Mouse (Mus musculus) embryonic facial prominence, embryonic 15.5 days (tissue): ENCODE measurements around the gene Cyb561d2. TPM values are rescaled to one million over a fixed set of nuclear protein-coding genes. Genes with fewer than 3 reads are reported as not detected.

Experiments
- ATAC-seq: fragments of 200-750 bp; cut with Nextera tagmentation; 2 replicates; pipeline ENCODE4 v1.8.0; 2017; ENCODE audit warnings: low read depth, moderate TSS enrichment; ENCODE audit not compliant: insufficient number of reproducible peaks, low FRiP score, low TSS enrichment
- H3K27ac ChIP-seq: fragments of 300-500 bp; sonication (generic); replicated peaks from 2 replicates; pipeline ENCODE4 v1.5.1; 2015; ENCODE audit warnings: mild to moderate bottlenecking, inconsistent platforms
- H3K27me3 ChIP-seq: fragments of 300-500 bp; sonication (generic); 2 replicates; pipeline ENCODE4 v1.6.1; 2015; ENCODE audit warnings: inconsistent platforms
- H3K36me3 ChIP-seq: fragments of 300-500 bp; sonication (generic); 2 replicates; pipeline ENCODE4 v1.6.1; 2015; ENCODE audit warnings: mild to moderate bottlenecking, inconsistent platforms
- H3K4me1 ChIP-seq: fragments of 300-500 bp; sonication (generic); 2 replicates; pipeline ENCODE4 v1.6.1; 2015; ENCODE audit warnings: inconsistent platforms
- H3K4me2 ChIP-seq: fragments of 300-500 bp; sonication (generic); replicated peaks from 2 replicates; pipeline ENCODE4 v1.6.1; 2015; ENCODE audit warnings: mild to moderate bottlenecking, inconsistent platforms
- H3K4me3 ChIP-seq: fragments of 300-500 bp; sonication (generic); replicated peaks from 2 replicates; pipeline ENCODE4 v1.5.1; 2015; ENCODE audit warnings: mild to moderate bottlenecking, inconsistent platforms
- H3K9ac ChIP-seq: fragments of 300-500 bp; sonication (generic); 2 replicates; pipeline ENCODE4 v1.6.1; 2015; ENCODE audit warnings: inconsistent platforms
- H3K9me3 ChIP-seq: fragments of 300-500 bp; sonication (generic); replicated peaks from 2 replicates; pipeline ENCODE4 v1.6.1; 2016; ENCODE audit warnings: inconsistent platforms
- WGBS: fragments of 180-500 bp; shearing (Covaris S2); methylation state at CpG from one replicate; pipeline ENCODE4 v1.1.7; 2015; 5-methylcytosine and 5-hydroxymethylcytosine counted together
- polyA plus RNA-seq: library from polyadenylated mRNA; unstranded; fragments of >200 nt; fragmentation: Nextera tagmentation; extraction: Ambion mirVana; gene quantifications from 2 replicates; pipeline ENCODE4 v1.2.1, GENCODE M21; 2015

The Cyb561d2 gene
- polyA plus RNA-seq, 1 experiment from 2014 or later = 26.4 TPM

DNA sequence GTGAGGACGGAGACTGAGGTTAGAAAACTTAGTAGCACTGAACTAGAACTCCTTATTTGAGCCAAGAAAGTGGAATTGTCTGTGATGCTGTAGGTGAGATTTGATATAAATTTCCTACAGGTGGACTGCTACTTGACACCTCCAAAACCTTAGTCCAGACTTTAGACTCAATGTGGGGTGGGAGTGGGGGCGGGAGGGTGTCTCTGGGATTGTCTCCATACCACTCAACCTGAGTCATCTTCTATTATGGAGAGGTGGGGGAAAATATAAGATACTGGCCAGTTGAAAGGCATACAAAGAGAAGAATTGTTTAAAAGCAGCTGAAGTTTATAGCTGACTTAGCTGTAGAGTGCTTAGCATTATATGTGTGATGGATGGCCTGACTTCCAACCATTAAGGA lies 13.7 kb upstream of the Cyb561d2 start:
- Histone ChIP-seq H3K4me2 (peak overlapping the region; percentile 92), H3K4me3 (peak overlapping the region; percentile 83), H3K27ac (peak overlapping the region; percentile 97), H3K4me1 (peaks cover 58% of the 10 kb centered on the region), H3K9ac (peak overlapping the region; percentile 71), H3K9me3 (no peaks in the 10 kb centered on the region), H3K36me3 (peaks cover 38% of the 10 kb centered on the region), H3K27me3 (no peaks in the 10 kb centered on the region)
- WGBS = 28% methylated on average over 2 of the region's 2 CpGs
- no peak for ATAC-seq

GRCm38 (mm10) chr9:107555031-107555457 lies 13.1 kb upstream of the Cyb561d2 start:
- H3K4me2 ChIP-seq = peak overlapping the region; percentile 92

DNA sequence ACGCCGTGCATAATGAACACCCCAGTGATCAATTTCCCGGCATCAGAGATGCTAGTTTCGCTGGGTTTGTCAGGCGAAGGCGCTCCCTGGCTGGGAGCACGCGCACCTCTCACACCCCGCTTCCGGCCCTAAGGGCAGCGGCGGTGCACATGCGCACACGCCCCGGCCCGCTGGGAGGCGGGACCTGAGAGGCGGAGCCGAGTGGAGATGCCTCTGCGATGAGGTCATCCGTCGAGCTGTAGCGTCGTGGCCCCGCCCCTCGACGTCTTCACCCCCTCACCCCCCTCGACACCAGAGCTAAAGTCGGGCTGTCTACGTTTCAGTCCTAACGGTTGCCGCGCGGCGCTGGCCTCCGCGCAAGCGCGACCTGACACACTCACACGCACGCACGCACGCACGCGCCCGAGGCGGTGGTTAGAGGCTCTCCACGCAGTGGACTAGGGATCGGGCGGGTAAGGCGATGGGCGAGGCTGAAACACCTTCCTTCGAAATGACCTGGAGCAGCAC lies 12.4 kb upstream of the Cyb561d2 start:
- peak; percentile 92 for ATAC-seq
- Histone ChIP-seq H3K4me1 (peaks cover 68% of the 10 kb centered on the region), H3K27ac (peak overlapping the region; percentile 97), H3K27me3 (no peaks in the 10 kb centered on the region), H3K36me3 (peaks cover 26% of the 10 kb centered on the region), H3K9ac (peak overlapping the region; percentile 71), H3K4me3 (peak overlapping the region; percentile 83), H3K9me3 (no peaks in the 10 kb centered on the region), H3K4me2 (peak overlapping the region; percentile 92)
- under 1% methylated on average over 53 of the region's 53 CpGs for WGBS

More at GRCm38 (mm10) chr9:107555031-107555457, 13.1 kb upstream of the Cyb561d2 start:
- under 1% methylated on average over 23 of the region's 23 CpGs for WGBS
- no peaks in the 10 kb centered on the region for H3K27me3 ChIP-seq
- H3K4me3 ChIP-seq = peak overlapping the region; percentile 83
- peak overlapping the region; percentile 71 for H3K9ac ChIP-seq
- peaks cover 64% of the 10 kb centered on the region for H3K4me1 ChIP-seq
- H3K9me3 ChIP-seq = no peaks in the 10 kb centered on the region
- ATAC-seq = no peak; the same call in 1 of the 2 replicates
- H3K27ac ChIP-seq = peak overlapping the region; percentile 97
- H3K36me3 ChIP-seq = peaks cover 32% of the 10 kb centered on the region

GRCm38 (mm10) chr9:107553541-107554318 lies 11.7 kb upstream of the Cyb561d2 start:
- H3K4me2 ChIP-seq = peak overlapping the region; percentile 92
- no peaks in the 10 kb centered on the region for H3K27me3 ChIP-seq
- peak; percentile 21 for ATAC-seq
- peak overlapping the region; percentile 97 for H3K27ac ChIP-seq
- H3K4me1 ChIP-seq = peaks cover 68% of the 10 kb centered on the region
- H3K9me3 ChIP-seq = no peaks in the 10 kb centered on the region
- H3K9ac ChIP-seq = peak overlapping the region; percentile 44; the same call in 1 of the 2 replicates
- H3K4me3 ChIP-seq = peak overlapping the region; percentile 83
- WGBS = 5% methylated on average over 37 of the region's 37 CpGs
- peaks cover 19% of the 10 kb centered on the region for H3K36me3 ChIP-seq

DNA sequence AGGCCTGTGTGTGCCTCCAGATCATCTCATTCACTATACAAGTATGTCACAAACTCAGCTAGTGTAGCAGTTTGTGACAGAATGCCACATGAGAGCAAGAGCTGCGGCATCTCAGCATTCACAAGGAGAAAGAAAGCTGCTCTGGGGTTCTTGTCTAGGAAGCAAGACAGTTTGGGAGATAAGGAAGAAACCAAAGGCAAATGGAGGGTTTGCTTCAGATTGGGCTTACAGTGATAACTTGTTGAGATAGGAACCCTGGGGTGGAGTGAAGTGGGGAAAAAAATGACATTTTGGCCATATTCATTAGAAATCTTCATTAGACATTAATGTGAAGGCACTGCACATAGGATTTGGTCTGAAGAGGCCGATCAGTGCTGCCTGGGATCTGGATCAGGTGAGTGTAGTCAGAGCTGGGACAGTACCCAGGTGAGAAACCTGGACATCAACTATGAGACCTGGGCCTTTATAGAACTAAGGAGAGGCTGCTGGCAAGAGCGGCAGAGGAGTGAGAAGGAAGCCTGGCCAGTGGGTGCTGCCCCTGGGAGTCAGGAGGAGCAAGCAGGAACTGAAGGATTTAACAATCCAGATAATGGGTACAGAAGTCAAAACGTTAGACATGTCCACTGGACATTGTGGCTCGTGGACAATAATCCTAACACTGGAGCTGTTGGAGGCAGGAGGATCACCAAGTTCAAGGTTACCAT lies 10.8 kb upstream of the Cyb561d2 start:
- Histone ChIP-seq H3K36me3 (peaks cover 10% of the 10 kb centered on the region), H3K9ac (no peak overlapping the region), H3K4me2 (peak overlapping the region; percentile 92), H3K27me3 (no peaks in the 10 kb centered on the region), H3K27ac (peak overlapping the region; percentile 85; the same call in 1 of the 2 replicates), H3K9me3 (no peaks in the 10 kb centered on the region), H3K4me3 (peak overlapping the region; percentile 83), H3K4me1 (peaks cover 70% of the 10 kb centered on the region)
- no peak for ATAC-seq
- 80% methylated on average over 5 of the region's 5 CpGs for WGBS

- Histone ChIP-seq H3K27ac (peak overlapping the region; percentile 85), H3K27me3 (no peaks in the 10 kb centered on the region), H3K36me3 (0 out of 2 replicates have a peak, but pooled peaks cover 3% of the 10 kb centered on the region), H3K4me3 (peak overlapping the region; percentile 51), H3K4me1 (peaks cover 72% of the 10 kb centered on the region), H3K4me2 (peak overlapping the region; percentile 92), H3K9ac (peak overlapping the region; percentile 59), H3K9me3 (no peaks in the 10 kb centered on the region)
- 6% methylated on average over 8 of the region's 8 CpGs for WGBS
- no peak for ATAC-seq
Measured at GRCm38 (mm10) chr9:107551890-107552355, 9.9 kb upstream of the Cyb561d2 start.

- peaks cover 72% of the 10 kb centered on the region for H3K4me1 ChIP-seq
- no peaks in the 10 kb centered on the region for H3K27me3 ChIP-seq
- H3K27ac ChIP-seq = peak within 1 kb of the TSS; percentile 85
- WGBS = under 1% methylated on average over 63 of the region's 63 CpGs
- peak; percentile 65 for ATAC-seq
- no peaks in the 10 kb centered on the region for H3K9me3 ChIP-seq
- H3K9ac ChIP-seq = peak within 1 kb of the TSS; percentile 59
- H3K36me3 ChIP-seq = no peaks in the 10 kb centered on the region
- H3K4me2 ChIP-seq = peak within 1 kb of the TSS; percentile 92
- H3K4me3 ChIP-seq = peak within 1 kb of the TSS; percentile 51
Measured at GRCm38 (mm10) chr9:107551117-107551889, 9.3 kb upstream of the Cyb561d2 start, which contains the start of gene Rassf1. Gene Rassf1, plus strand, starts transcription at chr9:107551555.

DNA sequence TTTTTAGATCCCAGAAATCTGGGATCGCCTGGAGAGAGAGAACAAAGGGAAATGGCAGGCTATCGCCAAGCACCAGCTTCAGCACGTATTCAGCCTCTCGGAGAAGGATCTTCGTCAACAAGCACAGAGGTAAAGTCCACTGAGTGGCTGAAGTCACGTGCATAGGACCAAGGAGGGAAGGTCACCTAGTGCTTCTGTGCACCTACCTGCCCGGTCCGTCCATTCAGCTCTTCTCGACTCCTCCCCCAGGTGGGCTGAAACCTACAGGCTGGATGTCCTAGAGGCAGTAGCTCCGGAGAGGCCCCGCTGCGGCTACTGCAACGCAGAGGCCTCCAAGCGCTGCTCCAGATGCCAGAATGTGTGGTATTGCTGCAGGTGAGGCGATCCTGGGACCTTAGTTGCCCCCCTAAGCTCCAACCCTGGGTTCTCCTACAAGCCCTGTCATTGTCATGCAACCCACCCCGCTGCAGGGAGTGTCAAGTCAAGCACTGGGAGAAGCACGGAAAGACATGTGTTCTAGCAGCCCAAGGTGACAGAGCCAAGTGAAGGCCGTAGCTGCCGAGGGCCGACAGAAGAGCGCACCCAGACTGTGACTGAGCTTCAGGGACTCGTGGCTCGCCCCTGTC lies 8.6 kb upstream of the Cyb561d2 start:
- H3K4me1 ChIP-seq = peaks cover 69% of the 10 kb centered on the region
- ATAC-seq = no peak
- H3K9me3 ChIP-seq = no peaks in the 10 kb centered on the region
- H3K9ac ChIP-seq = 0 out of 2 replicates have a peak overlapping the region, but pooled peaks have one; percentile 59
- peak overlapping the region; percentile 51 for H3K4me3 ChIP-seq
- H3K27ac ChIP-seq = peak overlapping the region; percentile 85
- no peaks in the 10 kb centered on the region for H3K27me3 ChIP-seq
- 36% methylated on average over 23 of the region's 23 CpGs for WGBS
- no peaks in the 10 kb centered on the region for H3K36me3 ChIP-seq
- peak overlapping the region; percentile 92 for H3K4me2 ChIP-seq

GRCm38 (mm10) chr9:107549297-107550074 lies 7.5 kb upstream of the Cyb561d2 start:
- ATAC-seq = no peak
- no peaks in the 10 kb centered on the region for H3K9me3 ChIP-seq
- peaks cover 65% of the 10 kb centered on the region for H3K4me1 ChIP-seq

More at GRCm38 (mm10) chr9:107549297-107550074, 7.5 kb upstream of the Cyb561d2 start:
- H3K36me3 ChIP-seq = peaks cover 11% of the 10 kb centered on the region
- H3K4me2 ChIP-seq = no peak overlapping the region
- 77% methylated on average over 20 of the region's 20 CpGs for WGBS
- H3K27ac ChIP-seq = no peak overlapping the region
- H3K9ac ChIP-seq = no peak overlapping the region; the same call in 1 of the 2 replicates
- no peaks in the 10 kb centered on the region for H3K27me3 ChIP-seq
- no peak overlapping the region for H3K4me3 ChIP-seq
